Mouse (Mus musculus) E14TG2a.4 (cell line): ENCODE data around the gene Rasal1.

ENCODE experiments used
- CTCF ChIP-seq: conservative IDR thresholded peaks from 2 replicates; pipeline ENCODE4 v1.5.1; 2014; ENCODE audit warnings: low read length
- NANOG ChIP-seq: IDR thresholded peaks from 2 replicates; pipeline ENCODE4 v1.6.1; 2014; ENCODE audit warnings: borderline replicate concordance, low read length, mixed read lengths

DNA sequence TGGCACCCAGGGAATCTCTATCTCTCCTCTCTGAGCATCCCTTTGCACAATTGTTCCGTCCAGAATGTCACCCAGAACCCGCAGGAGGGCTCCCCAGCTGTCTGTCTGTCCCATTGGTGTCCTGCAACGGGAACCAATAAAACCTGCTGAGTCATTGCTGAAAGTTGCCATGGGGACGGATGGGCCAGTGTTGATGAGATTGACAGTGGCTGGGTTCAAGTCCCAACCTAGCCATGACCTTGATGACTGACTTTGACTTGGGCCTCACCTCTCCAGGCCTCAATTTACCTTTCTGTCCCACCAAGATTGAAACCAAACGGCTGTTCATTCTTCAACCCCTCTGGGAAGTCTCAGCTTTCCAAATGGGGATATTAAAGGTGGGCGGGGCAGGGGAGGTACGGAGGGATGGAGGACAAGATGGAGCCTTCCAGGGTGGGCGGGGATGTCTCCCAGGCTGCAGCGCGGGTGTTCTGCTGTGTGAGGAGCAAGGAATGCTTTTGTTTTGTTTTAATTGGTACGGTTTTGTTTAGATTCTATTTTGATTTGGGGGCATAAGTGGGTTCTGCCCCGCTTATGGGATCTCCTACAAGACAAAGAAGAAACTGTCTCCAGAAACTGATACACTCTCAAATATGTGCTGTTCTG is 77.3 kb downstream of the Rasal1 start:
- no peak for TF ChIP-seq CTCF
- no peak for TF ChIP-seq NANOG
